Mouse (Mus musculus) thymus, postnatal 4 days (tissue): Measurements from ENCODE around the gene Hnrnpa3.

Experiments
- DNase-seq: peaks from one replicate; pipeline ENCODE4 v3.0.0; 2021

Gene Hnrnpa3

GRCm38 (mm10) chr2:75704234-75705161 is 45.4 kb downstream of the Hnrnpa3 start, which contains the start of gene Nfe2l2:
Nfe2l2 (minus strand) TSS chr2:75704641.
- DNase-seq: peak; percentile 92

GRCm38 (mm10) chr2:75705162-75705752 is 46.2 kb downstream of the Hnrnpa3 start:
- DNase-seq: no peak

DNA sequence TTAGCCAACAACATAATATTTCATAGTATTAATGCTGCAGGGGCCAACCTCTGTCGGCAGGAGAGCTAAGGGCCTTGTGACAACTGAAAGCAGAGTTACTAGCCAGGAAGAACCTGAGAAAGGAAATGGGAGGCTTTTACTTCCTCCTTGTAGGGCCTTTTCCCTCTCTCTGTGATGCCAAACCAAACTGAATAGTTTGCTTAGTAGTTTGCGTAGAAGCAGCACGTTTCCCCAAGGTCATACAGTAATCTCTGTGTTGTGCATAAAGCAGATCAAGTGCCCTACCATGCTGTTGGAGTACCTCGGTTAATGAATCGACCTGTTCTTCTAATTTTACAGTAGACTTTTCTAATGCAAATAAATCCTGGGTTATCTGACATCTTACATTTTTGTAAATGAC is 47.4 kb downstream of the Hnrnpa3 start:
- no peak for DNase-seq

GRCm38 (mm10) chr2:75707420-75707819 is 48.4 kb downstream of the Hnrnpa3 start:
- no peak for DNase-seq

DNA sequence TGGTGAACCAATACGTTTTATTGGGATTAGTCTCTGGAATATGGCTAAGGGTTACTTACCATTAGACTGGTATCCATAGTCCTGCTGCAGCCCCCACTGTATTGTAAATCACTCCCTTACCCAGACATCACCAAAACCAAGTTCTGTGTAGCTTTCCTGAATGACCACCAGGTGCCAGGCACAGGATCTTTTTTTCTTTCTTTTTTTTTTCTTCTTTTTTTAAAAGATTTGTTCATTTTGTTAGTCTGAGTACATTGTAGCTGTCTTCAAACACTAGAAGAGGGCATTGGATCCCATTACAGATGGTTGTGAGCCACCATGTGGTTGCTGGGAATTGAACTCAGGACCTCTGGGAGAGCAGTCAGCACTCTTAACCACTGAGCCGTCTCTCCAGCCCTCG is 54.0 kb downstream of the Hnrnpa3 start:
- DNase-seq: no peak

DNA sequence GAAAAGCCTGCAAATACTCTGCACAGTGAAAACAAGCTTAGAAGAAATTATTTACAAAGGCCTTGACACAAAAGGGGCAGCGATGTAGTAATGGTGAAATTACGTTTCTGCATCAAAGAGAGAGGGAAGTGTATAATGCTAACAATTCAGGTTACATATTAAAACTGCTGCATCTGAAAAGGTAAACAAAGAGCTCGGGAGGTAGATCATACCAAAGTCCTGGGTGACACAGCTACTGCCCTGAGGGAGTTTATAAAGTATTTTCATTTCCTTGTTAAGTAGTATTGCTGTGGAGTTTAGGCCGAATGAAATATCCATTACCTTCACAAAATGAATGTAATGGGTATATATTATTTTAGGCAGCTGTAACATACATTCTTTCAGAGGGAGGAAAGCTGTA is 55.7 kb downstream of the Hnrnpa3 start:
- no peak for DNase-seq

- no peak for DNase-seq
Observed at GRCm38 (mm10) chr2:75716046-75717016, 57.3 kb downstream of the Hnrnpa3 start.
